9 mouse cellular contexts compared by ENCODE assay signal in genomic region chr1:34677105-34677741, GRCm38 (mm10).
DNase-seq lines count a peak whose midpoint lies in the region; ATAC-seq lines count a peak whose summit lies in the region.
"Had no signal": no experiment of that assay in that cellular context is flagged by ENCODE, and none has a peak within 500 bp of the region (broad histone marks: within the 10 kb centered on the region; RNA-seq: fewer than 3 reads in every experiment).

No protein-coding gene starts in this region.

- H3K4me3 ChIP-seq in kidney, embryonic 16.5 days (ENCODE audit: low read length) = no peak overlapping the region
- no peak overlapping the region for H3K4me3 ChIP-seq in intestine, embryonic 15.5 days (replicated peaks)
- peak overlapping the region; percentile 40; the same call in 1 of the 2 replicates for H3K4me3 ChIP-seq in stomach, embryonic 14.5 days (ENCODE audit: low read depth, low read length)

- peak overlapping the region; percentile 95; the same call in 1 of the 2 replicates for H3K4me2 ChIP-seq in kidney, embryonic 16.5 days (replicated peaks; ENCODE audit: low read depth, low read length)
- H3K4me2 ChIP-seq in intestine, embryonic 15.5 days (replicated peaks) = peak overlapping the region; percentile 96; the same call in 1 of the 2 replicates
- no peak overlapping the region for H3K4me2 ChIP-seq in stomach, embryonic 14.5 days (replicated peaks; ENCODE audit: low read depth, low read length)

- H3K27me3 ChIP-seq in kidney, embryonic 16.5 days (ENCODE audit: insufficient read depth, low read length) = peaks cover 39% of the 10 kb centered on the region
- peaks cover 31% of the 10 kb centered on the region for H3K27me3 ChIP-seq in intestine, embryonic 15.5 days (replicated peaks)
- H3K27me3 ChIP-seq in stomach, embryonic 14.5 days (ENCODE audit: control insufficient read depth, insufficient read depth, low read length) = peaks cover 15% of the 10 kb centered on the region

- H3K27ac ChIP-seq in kidney, embryonic 16.5 days (ENCODE audit: low read length) = no peak overlapping the region
- no peak overlapping the region for H3K27ac ChIP-seq in intestine, embryonic 15.5 days
- H3K27ac ChIP-seq in stomach, embryonic 14.5 days (ENCODE audit: low read length) = no peak overlapping the region
- H3K27ac ChIP-seq: gastrocnemius, adult 2 months had no signal

- ATAC-seq in kidney, embryonic 16.5 days (ENCODE audit: low FRiP score, low TSS enrichment) = no peak
- ATAC-seq in intestine, embryonic 15.5 days = 0 out of 2 replicates have a peak, but pooled peaks have one; percentile 11
- no peak for ATAC-seq in stomach, embryonic 14.5 days (ENCODE audit: insufficient number of reproducible peaks, insufficient read depth, low FRiP score, low read depth)

- H3K9me3 ChIP-seq in kidney, embryonic 16.5 days (ENCODE audit: low read length) = no peaks in the 10 kb centered on the region
- H3K9me3 ChIP-seq in intestine, embryonic 15.5 days = no peaks in the 10 kb centered on the region
- no peaks in the 10 kb centered on the region for H3K9me3 ChIP-seq in stomach, embryonic 14.5 days (ENCODE audit: control insufficient read depth, low read depth, low read length)

- peak; percentile 21 to 23 for DNase-seq in cerebellum, postnatal 10 days
- no peak for DNase-seq in cerebellum, adult 18-20 months
- no peak for DNase-seq in kidney, postnatal 25 days
- no peak for DNase-seq in Muller cell, postnatal 12 days (ENCODE audit: inconsistent ontology term)
- DNase-seq in right cerebral cortex, adult 2 months (ENCODE audit: low spot score in 2 of 2) = no peak

- H3K9ac ChIP-seq in kidney, embryonic 16.5 days (replicated peaks; ENCODE audit: low read length) = no peak overlapping the region
- no peak overlapping the region for H3K9ac ChIP-seq in intestine, embryonic 15.5 days
- no peak overlapping the region for H3K9ac ChIP-seq in stomach, embryonic 14.5 days (replicated peaks; ENCODE audit: low read depth, low read length)

- WGBS in kidney, embryonic 16.5 days = 49% methylated on average over 12 of the region's 12 CpGs
- WGBS in intestine, embryonic 15.5 days = 42% methylated on average over 12 of the region's 12 CpGs
- WGBS in stomach, embryonic 14.5 days = 45% methylated on average over 12 of the region's 12 CpGs

- H3K4me1 ChIP-seq in kidney, embryonic 16.5 days (ENCODE audit: insufficient read depth, low read length) = peaks cover 13% of the 10 kb centered on the region; the same call in 1 of the 2 replicates
- peaks cover 12% of the 10 kb centered on the region for H3K4me1 ChIP-seq in intestine, embryonic 15.5 days (replicated peaks)
- peaks cover 7% of the 10 kb centered on the region for H3K4me1 ChIP-seq in stomach, embryonic 14.5 days (ENCODE audit: control insufficient read depth, insufficient read depth, low read length)

- no peaks in the 10 kb centered on the region for H3K36me3 ChIP-seq in kidney, embryonic 16.5 days (ENCODE audit: insufficient read depth, low read length)
- no peaks in the 10 kb centered on the region for H3K36me3 ChIP-seq in intestine, embryonic 15.5 days
- H3K36me3 ChIP-seq in stomach, embryonic 14.5 days (ENCODE audit: control insufficient read depth, insufficient read depth, low read length) = no peaks in the 10 kb centered on the region

Comparison
In these comparisons a context has a peak if more than half of its experiments do, and no peak if none do; other contexts are left out.
1. DNase-seq: peak in cerebellum, postnatal 10 days (2 of 2); none in cerebellum, adult 18-20 months (0 of 2), kidney, postnatal 25 days (0 of 2), Muller cell, postnatal 12 days (single experiment) and right cerebral cortex, adult 2 months (0 of 2).